27 mouse cellular contexts compared by ENCODE assay signal in the genomic region with DNA sequence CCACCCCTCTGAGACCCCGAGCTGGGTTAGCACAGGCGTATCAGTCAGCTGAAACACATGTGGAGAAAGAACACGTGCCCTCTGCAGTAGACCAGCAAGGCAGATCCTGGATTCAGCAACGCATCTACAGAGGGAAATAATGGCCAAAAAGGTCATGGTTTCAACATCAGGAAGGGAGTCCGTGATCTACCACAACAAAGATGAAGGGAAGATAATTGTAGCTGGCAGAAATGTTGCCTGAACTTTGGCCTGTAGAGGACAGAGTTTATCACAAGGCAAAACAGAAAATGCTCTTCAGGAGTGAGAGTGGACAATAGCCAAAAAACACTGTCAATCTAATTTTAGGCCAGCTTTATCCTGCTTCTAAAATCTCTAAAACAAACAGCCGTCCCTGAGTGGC.
"Had no signal": no experiment of that assay in that cellular context is flagged by ENCODE, and none has a peak within 500 bp of the region (broad histone marks: within the 10 kb centered on the region; RNA-seq: fewer than 3 reads in every experiment).

No protein-coding gene starts in this region.

- H3K9me3 ChIP-seq: embryonic facial prominence, embryonic 10.5 days; embryonic facial prominence, embryonic 12.5 days; embryonic facial prominence, embryonic 13.5 days; embryonic facial prominence, embryonic 15.5 days; forebrain, embryonic 10.5 days; forebrain, embryonic 12.5 days; forebrain, embryonic 13.5 days; forebrain, embryonic 15.5 days had no signal

- H3K27ac ChIP-seq: embryonic facial prominence, embryonic 10.5 days; embryonic facial prominence, embryonic 12.5 days; embryonic facial prominence, embryonic 13.5 days; embryonic facial prominence, embryonic 15.5 days; forebrain, embryonic 10.5 days; forebrain, embryonic 12.5 days; forebrain, embryonic 13.5 days; forebrain, embryonic 15.5 days; gastrocnemius, adult 2 months; heart, adult 2 months had no signal

- H3K27me3 ChIP-seq: embryonic facial prominence, embryonic 12.5 days; embryonic facial prominence, embryonic 13.5 days; embryonic facial prominence, embryonic 15.5 days; forebrain, embryonic 12.5 days; forebrain, embryonic 13.5 days; forebrain, embryonic 15.5 days had no signal

- H3K36me3 ChIP-seq: embryonic facial prominence, embryonic 10.5 days; embryonic facial prominence, embryonic 12.5 days; embryonic facial prominence, embryonic 13.5 days; embryonic facial prominence, embryonic 15.5 days; forebrain, embryonic 10.5 days; forebrain, embryonic 12.5 days; forebrain, embryonic 15.5 days had no signal

- H3K9ac ChIP-seq: embryonic facial prominence, embryonic 12.5 days; embryonic facial prominence, embryonic 13.5 days; embryonic facial prominence, embryonic 15.5 days; forebrain, embryonic 12.5 days; forebrain, embryonic 13.5 days; forebrain, embryonic 15.5 days; forebrain, postnatal 0 days had no signal

- H3K4me2 ChIP-seq: embryonic facial prominence, embryonic 12.5 days; embryonic facial prominence, embryonic 13.5 days; embryonic facial prominence, embryonic 15.5 days; forebrain, embryonic 12.5 days; forebrain, embryonic 13.5 days; forebrain, embryonic 15.5 days had no signal

- DNase-seq: cerebellum, adult 8-10 months; cerebellum, adult 9-10 months; cerebellum, adult 9-11 months; cerebellum, postnatal 10 days; cerebellum, postnatal 14 days; cerebellum, postnatal 25 days; cerebellum, postnatal 36 days; embryo, embryonic 11 days; forebrain, postnatal 0 days; gastrocnemius, adult 2 months; gastrocnemius, postnatal 10 days; gastrocnemius, postnatal 14 days; gastrocnemius, postnatal 25 days; gastrocnemius, postnatal 36 days; heart, adult 18-20 months; heart, adult 2 months had no signal

- H3K4me1 ChIP-seq: embryonic facial prominence, embryonic 12.5 days; embryonic facial prominence, embryonic 13.5 days; embryonic facial prominence, embryonic 15.5 days had no signal

- H3K4me3 ChIP-seq: embryonic facial prominence, embryonic 10.5 days; embryonic facial prominence, embryonic 12.5 days; embryonic facial prominence, embryonic 13.5 days; embryonic facial prominence, embryonic 15.5 days; erythroblast, embryonic 14.5 days; forebrain, embryonic 10.5 days; forebrain, embryonic 12.5 days; forebrain, embryonic 13.5 days; forebrain, embryonic 15.5 days; gastrocnemius, adult 2 months; heart, adult 2 months had no signal

- ATAC-seq: forebrain, embryonic 13.5 days; forebrain, embryonic 14.5 days; forebrain, embryonic 15.5 days; forebrain, embryonic 16.5 days; forebrain, postnatal 0 days had no signal
